Mouse (Mus musculus) bone marrow, adult 2 months (tissue): ENCODE data around the gene Jmy.

ENCODE experiments used
- CTCF ChIP-seq: fragments of 200-500 bp; IDR thresholded peaks from 2 replicates; pipeline ENCODE4 v1.5.1; 2011; ENCODE audit warnings: low read length, control low read depth; ENCODE audit not compliant: control insufficient read depth, insufficient read depth
- POLR2A ChIP-seq: fragments of 200-500 bp; IDR thresholded peaks from 2 replicates; pipeline ENCODE4 v1.6.1; 2011; ENCODE audit warnings: low read depth, mild to moderate bottlenecking, control low read depth, low read length, borderline replicate concordance; ENCODE audit not compliant: control insufficient read depth

GRCm38 (mm10) chr13:93487734-93488133 lies 11.9 kb downstream of the Jmy start:
- TF ChIP-seq POLR2A (no peak), CTCF (no peak)
